Mouse (Mus musculus) layer of hippocampus, adult 2 months (tissue): ENCODE data around the gene Capn15. TPM values are rescaled to one million over a fixed set of nuclear protein-coding genes. Genes with fewer than 3 reads are reported as not detected.
A peak's percentile ranks its signal among the peaks of the same experiment; 100 is the strongest.

Experiments used
- DNase-seq, 2 experiments: peaks; one replicate each; pipeline ENCODE4 v3.0.0; 2022; ENCODE audit warnings: low spot score in 2 of 2
- H3K27ac ChIP-seq: fragments of 200-600 bp; 2 replicates; pipeline ENCODE4 v1.8.1; 2022
- H3K4me3 ChIP-seq: fragments of 200-600 bp; 2 replicates; pipeline ENCODE4 v1.8.1; 2022; ENCODE audit warnings: mild to moderate bottlenecking
- CTCF ChIP-seq: fragments of 200-600 bp; conservative IDR thresholded peaks from 2 replicates; pipeline ENCODE4 v1.8.1; 2022; ENCODE audit warnings: antibody characterized with exemption, mild to moderate bottlenecking, moderate library complexity
- total RNA-seq, 2 experiments: library from RNA; stranded (reverse); gene quantifications; 2 replicates each; pipeline ENCODE4 v1.2.3; 2021

The Capn15 gene
- total RNA-seq, 2 experiments from 2014 or later = 53.6 to 58.8 TPM

DNA sequence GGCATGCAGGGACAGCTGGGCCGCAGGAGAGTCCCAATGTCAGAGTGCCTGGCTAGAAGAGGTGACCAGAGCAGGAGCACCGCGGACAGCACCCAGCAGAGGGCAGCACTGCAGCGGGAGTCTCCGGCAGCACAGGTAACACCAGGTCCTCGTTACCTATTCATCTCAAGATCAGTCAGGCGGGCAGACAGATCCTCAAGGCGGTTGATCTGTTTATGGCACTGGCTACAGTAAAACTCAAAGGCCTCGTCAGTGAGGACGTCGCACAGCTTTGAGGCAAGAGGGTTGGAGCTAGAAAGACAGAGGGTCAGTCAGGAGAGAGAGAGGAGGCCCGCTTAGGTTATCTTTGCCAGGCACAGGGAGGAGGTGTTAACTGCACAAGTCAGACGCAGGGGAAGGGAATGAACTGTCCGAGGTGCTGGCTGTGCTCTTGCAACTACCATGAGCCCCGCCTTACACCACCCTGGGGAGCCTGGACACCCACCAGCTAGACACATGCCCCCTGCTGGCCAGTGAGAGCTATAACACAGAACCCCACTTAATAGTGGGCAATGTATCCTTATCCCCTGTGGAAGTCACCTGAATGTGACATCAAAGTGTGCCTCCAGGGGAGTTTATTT lies 26.4 kb upstream of the Capn15 start:
- TF ChIP-seq CTCF = peak; percentile 76
- peak overlapping the region; percentile 57; the same call in 1 of the 2 replicates for H3K27ac ChIP-seq
- H3K4me3 ChIP-seq = no peak overlapping the region
- DNase-seq = peak; percentile 46 to 67

GRCm38 (mm10) chr17:26009540-26009939 lies 23.9 kb upstream of the Capn15 start:
- Histone ChIP-seq H3K4me3 (no peak overlapping the region), H3K27ac (peak overlapping the region; percentile 36; the same call in 1 of the 2 replicates)
- peak; percentile 75 to 88 for DNase-seq
- TF ChIP-seq CTCF = peak; percentile 98

- Histone ChIP-seq H3K27ac (peak overlapping the region; percentile 36; the same call in 1 of the 2 replicates), H3K4me3 (no peak overlapping the region)
- no peak for TF ChIP-seq CTCF
- no peak for DNase-seq
Measured at GRCm38 (mm10) chr17:26008787-26009186, 23.2 kb upstream of the Capn15 start.

GRCm38 (mm10) chr17:26008331-26008730 lies 22.7 kb upstream of the Capn15 start:
- no peak overlapping the region for H3K4me3 ChIP-seq
- H3K27ac ChIP-seq = no peak overlapping the region
- no peak for DNase-seq
- TF ChIP-seq CTCF = no peak

DNA sequence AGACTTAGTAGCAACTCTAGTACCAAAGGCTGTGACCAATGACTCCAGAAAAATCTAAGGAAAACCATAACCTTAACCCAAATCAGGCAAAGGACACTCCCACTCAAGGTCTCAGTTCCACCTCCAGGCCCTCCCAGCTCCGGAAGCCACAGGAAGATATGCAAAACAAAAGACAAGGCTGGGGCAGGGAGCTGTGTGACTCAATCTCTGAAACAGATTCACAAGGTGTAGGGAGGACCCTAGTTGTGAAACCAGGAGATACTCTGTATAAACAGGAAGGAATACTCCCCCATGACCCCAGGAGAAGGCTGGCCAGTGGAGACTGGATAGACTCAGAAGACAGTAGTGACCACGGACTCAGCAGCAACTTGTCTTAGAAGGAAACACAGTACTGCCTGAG lies 22.1 kb upstream of the Capn15 start:
- no peak for DNase-seq
- no peak for TF ChIP-seq CTCF
- no peak overlapping the region for H3K27ac ChIP-seq
- no peak overlapping the region for H3K4me3 ChIP-seq

DNA sequence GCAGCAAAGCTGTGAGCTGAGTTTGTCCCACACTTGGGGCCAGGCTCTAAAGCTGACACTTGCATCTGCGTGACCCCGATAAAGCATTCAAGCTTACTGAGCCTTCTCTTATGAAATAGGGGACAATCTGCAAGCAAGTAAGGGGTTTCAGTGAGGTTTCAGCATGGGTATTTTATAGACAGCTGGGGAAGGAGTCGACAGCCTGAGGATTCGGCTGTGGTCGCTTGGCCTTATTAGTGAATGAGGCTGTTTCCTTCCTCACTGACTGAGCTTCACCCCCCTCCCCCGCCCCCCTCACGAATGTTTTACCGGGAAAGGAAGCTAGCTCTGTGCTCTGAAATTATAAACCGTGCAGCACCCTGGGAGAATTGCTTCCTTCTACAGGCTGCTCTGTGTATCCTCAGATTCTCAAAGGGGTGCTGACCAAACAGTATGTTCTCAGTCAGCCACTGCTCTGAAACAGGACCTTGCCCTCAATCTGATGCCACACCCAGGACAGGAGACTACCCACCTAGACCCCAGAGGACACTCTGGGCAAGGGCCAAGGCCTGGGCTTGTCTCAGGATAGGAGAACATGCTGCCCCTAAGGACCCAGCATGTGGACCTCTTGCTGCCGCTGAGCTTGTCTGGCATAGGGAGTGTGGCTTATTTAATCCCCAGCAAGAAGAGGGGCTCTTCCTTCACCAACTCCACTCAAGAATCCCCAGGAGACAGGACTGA lies 20.3 kb upstream of the Capn15 start:
- no peak for DNase-seq
- no peak for TF ChIP-seq CTCF
- no peak overlapping the region for H3K4me3 ChIP-seq
- no peak overlapping the region for H3K27ac ChIP-seq

DNA sequence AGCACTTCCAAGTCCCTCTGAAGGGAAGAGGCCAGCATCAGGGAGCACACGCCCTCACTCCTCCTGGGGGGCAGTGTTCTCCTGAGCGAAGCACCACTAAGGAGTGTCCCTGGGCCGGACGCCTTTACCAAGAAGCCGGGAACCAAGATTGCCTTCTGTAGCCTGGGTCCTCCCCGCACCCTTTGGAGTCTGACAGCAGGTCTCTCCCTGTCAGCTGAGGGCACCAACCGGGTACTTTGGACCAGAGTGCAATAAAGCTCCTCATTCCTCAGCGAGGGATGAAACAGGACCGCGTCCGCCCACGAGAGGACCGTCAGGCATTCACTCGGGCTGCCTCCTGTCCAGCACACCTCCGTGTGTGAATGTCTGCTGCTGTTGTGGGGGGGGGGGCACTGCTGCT lies 19.1 kb upstream of the Capn15 start:
- H3K4me3 ChIP-seq = no peak overlapping the region
- TF ChIP-seq CTCF = no peak
- DNase-seq = no peak
- H3K27ac ChIP-seq = no peak overlapping the region

DNA sequence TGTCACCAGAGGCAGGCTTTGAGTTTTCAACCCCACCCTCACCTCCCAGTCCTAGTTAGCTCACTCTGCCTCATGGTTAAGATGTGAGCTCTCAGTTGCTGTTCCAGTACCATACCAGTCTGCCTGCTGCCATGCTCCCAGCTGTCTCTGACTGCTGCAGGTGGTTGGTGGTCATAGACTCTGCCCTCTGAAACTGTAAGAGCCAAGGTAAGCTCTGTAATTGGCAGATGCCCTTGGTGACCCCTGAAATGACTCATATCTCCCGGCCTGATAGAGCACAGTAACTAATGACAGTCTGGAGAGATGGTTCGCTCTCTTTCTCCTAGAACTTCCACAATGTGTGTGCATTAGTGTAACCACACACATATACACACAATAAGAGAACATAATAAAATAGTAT lies 18.3 kb upstream of the Capn15 start:
- no peak for DNase-seq
- H3K4me3 ChIP-seq = no peak overlapping the region
- H3K27ac ChIP-seq = no peak overlapping the region
- TF ChIP-seq CTCF = no peak

- no peak for TF ChIP-seq CTCF
- DNase-seq = no peak
- no peak overlapping the region for H3K4me3 ChIP-seq
- no peak overlapping the region for H3K27ac ChIP-seq
Measured at GRCm38 (mm10) chr17:25998425-25998824, 12.8 kb upstream of the Capn15 start.

GRCm38 (mm10) chr17:25993489-25993888 lies 7.9 kb upstream of the Capn15 start:
- no peak overlapping the region for H3K4me3 ChIP-seq
- DNase-seq = no peak
- no peak for TF ChIP-seq CTCF
- no peak overlapping the region for H3K27ac ChIP-seq

- no peak for DNase-seq
Measured at GRCm38 (mm10) chr17:25992274-25992673, 6.7 kb upstream of the Capn15 start.

DNA sequence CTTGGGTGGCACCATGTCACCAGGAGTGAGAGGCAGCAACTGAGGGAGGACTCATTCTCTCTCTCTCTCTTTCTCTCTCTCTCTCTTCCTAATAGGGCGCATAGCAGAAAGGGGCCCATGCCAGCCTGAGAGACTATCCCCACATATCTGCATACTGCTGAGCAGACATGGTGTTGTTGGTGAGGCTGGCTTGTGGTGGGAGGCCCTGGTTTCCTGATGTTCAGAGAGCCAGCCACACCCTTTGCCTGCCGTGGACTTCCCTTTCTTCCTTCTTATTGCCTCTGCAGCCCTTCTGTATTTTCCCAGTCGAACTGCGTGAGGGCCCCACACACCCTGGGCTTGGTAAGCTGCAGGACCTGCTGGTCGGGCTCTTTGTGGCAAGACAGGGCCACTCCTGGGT lies 4.7 kb upstream of the Capn15 start:
- Histone ChIP-seq H3K27ac (no peak overlapping the region), H3K4me3 (no peak overlapping the region)
- TF ChIP-seq CTCF = no peak
- DNase-seq = no peak

More at GRCm38 (mm10) chr17:25992274-25992673, 6.7 kb upstream of the Capn15 start:
- TF ChIP-seq CTCF = no peak
- no peak overlapping the region for H3K4me3 ChIP-seq
- no peak overlapping the region for H3K27ac ChIP-seq

DNA sequence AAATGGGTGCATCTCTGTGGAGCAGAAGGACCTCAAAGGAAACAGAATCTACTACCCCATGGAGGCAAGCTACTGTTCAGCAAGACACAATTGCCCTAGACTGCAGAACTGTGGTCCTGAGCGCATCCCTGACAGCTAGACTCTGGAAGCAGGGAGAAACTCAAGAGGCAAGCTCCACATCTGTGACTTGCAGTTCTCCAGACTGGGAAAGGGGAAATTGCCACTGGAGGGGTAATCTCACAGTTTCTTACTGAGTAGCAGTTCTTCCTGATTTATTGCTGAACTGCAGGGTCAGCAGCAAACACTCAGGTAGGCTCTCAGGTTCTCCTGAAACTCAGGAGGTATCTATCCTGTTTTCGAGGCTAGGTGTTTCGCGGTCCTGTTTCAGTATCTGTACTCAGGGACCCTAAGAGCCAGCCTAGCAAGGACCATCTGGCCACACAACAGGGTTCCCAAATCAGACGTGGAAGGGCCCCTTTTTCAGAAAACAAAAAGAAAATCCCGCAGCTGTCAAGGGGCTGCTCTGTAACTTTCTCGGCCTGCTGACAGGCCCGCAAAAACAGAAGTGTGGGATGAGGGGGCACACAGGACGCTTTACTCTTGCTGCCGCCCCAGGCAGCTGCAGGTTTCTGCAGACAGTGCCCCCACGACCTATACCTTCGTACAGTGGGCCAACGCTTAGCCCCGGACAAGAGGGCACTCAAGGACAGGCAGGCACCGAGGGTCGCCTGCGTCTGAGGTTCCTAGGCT lies 865 bp downstream of the Capn15 start:
- Histone ChIP-seq H3K4me3 (peak overlapping the region; percentile 92), H3K27ac (peak overlapping the region; percentile 96)
- TF ChIP-seq CTCF = no peak
- DNase-seq = no peak
